Mouse (Mus musculus) MEL (cell line): ENCODE results near the gene Brpf1. TPM values are rescaled to one million over a fixed set of nuclear protein-coding genes. Genes with fewer than 3 reads are reported as not detected.
"Not testable (repeated sequence)": the region's sequence is repeated elsewhere in the genome, so short reads cannot be mapped to it uniquely, and the experiment has no call there.

ENCODE experiments used
- DNase-seq: peaks from one replicate; pipeline ENCODE4 v3.0.0; 2011; ENCODE audit warnings: low read depth, low spot score
- H3K27ac ChIP-seq: 2 replicates; pipeline ENCODE4 v1.5.1; 2012; ENCODE audit warnings: low read depth, mild to moderate bottlenecking, control low read depth, low read length, moderate library complexity; ENCODE audit not compliant: control insufficient read depth
- H3K27me3 ChIP-seq, 2 experiments: fragments of 150-350 bp in 1 of 2; sonication (generic) in 1 of 2; 2 replicates each; pipeline ENCODE4 v1.6.1; 2012; ENCODE audit warnings: low read length in 2 of 2, mild to moderate bottlenecking in 2 of 2, improper control_type of control experiment in 1 of 2, moderate library complexity in 1 of 2; ENCODE audit not compliant: insufficient read depth in 2 of 2, control insufficient read depth in 1 of 2
- H3K36me3 ChIP-seq, 2 experiments: 2 replicates each; pipeline ENCODE4 v1.6.1; 2012 to 2014; ENCODE audit warnings: low read length in 2 of 2, improper control_type of control experiment in 1 of 2, inconsistent platforms in 1 of 2, mild to moderate bottlenecking in 1 of 2; ENCODE audit not compliant: insufficient read depth in 2 of 2, control insufficient read depth in 1 of 2
- H3K4me1 ChIP-seq, 2 experiments: fragments of 150-350 bp in 1 of 2; sonication (generic) in 1 of 2; 2 replicates each; pipeline ENCODE4 v1.6.1; 2012; ENCODE audit warnings: low read length in 2 of 2, improper control_type of control experiment in 1 of 2, mild to moderate bottlenecking in 1 of 2; ENCODE audit not compliant: insufficient read depth in 2 of 2, control insufficient read depth in 1 of 2
- H3K4me3 ChIP-seq, 2 experiments: fragments of 150-350 bp in 1 of 2; sonication (generic) in 1 of 2; 2 replicates each; pipeline ENCODE4 v1.5.1; 2012; ENCODE audit warnings: low read depth in 2 of 2, low read length in 2 of 2, mild to moderate bottlenecking in 2 of 2, moderate library complexity in 2 of 2, control low read depth in 1 of 2, improper control_type of control experiment in 1 of 2; ENCODE audit not compliant: control insufficient read depth in 1 of 2, insufficient read depth in 1 of 2
- H3K79me2 ChIP-seq: 2 replicates; pipeline ENCODE4 v1.6.1; 2012; ENCODE audit warnings: mild to moderate bottlenecking, low read length, moderate library complexity; ENCODE audit not compliant: control insufficient read depth, poor library complexity, insufficient read depth
- H3K9ac ChIP-seq: 2 replicates; pipeline ENCODE4 v1.6.1; 2012; ENCODE audit warnings: low read depth, mild to moderate bottlenecking, control low read depth, low read length, moderate library complexity; ENCODE audit not compliant: control insufficient read depth, poor library complexity, severe bottlenecking
- H3K9me3 ChIP-seq: fragments of 150-350 bp; sonication (generic); replicated peaks from 2 replicates; pipeline ENCODE4 v1.6.1; 2012; ENCODE audit warnings: mild to moderate bottlenecking, low read length, improper control_type of control experiment, moderate library complexity; ENCODE audit not compliant: insufficient read depth
- CTCF ChIP-seq, 3 experiments: IDR thresholded peaks in 2 of 3; conservative IDR thresholded peaks in 1 of 3; 2 replicates each; pipeline ENCODE4 v1.5.1; 2011 to 2012; ENCODE audit warnings: low read length in 3 of 3, low read depth in 2 of 3, mild to moderate bottlenecking in 2 of 3, improper control_type of control experiment in 1 of 3, inconsistent platforms in 1 of 3, mixed read lengths in 1 of 3, moderate library complexity in 1 of 3; ENCODE audit not compliant: control insufficient read depth in 1 of 3, insufficient read depth in 1 of 3, poor library complexity in 1 of 3, severe bottlenecking in 1 of 3
- E2F4 ChIP-seq: IDR thresholded peaks from 2 replicates; pipeline ENCODE4 v1.6.1; 2011; ENCODE audit warnings: low read depth, low read length, improper control_type of control experiment, borderline replicate concordance
- ELF1 ChIP-seq: IDR thresholded peaks from 2 replicates; pipeline ENCODE4 v1.6.1; 2014; ENCODE audit warnings: low read depth, mild to moderate bottlenecking, inconsistent platforms, low read length, improper control_type of control experiment, moderate library complexity
- ETS1 ChIP-seq: IDR thresholded peaks from 2 replicates; pipeline ENCODE4 v1.6.1; 2012; ENCODE audit warnings: low read depth, mild to moderate bottlenecking, inconsistent platforms, low read length, improper control_type of control experiment, moderate library complexity
- GATA1 ChIP-seq: IDR thresholded peaks from 2 replicates; pipeline ENCODE4 v1.6.1; 2011; ENCODE audit warnings: low read depth, low read length, improper control_type of control experiment
- HCFC1 ChIP-seq: IDR thresholded peaks from 2 replicates; pipeline ENCODE4 v1.6.1; 2012; ENCODE audit warnings: low read depth, mild to moderate bottlenecking, inconsistent platforms, low read length, improper control_type of control experiment, moderate library complexity
- KAT2A ChIP-seq: conservative IDR thresholded peaks from 2 replicates; pipeline ENCODE4 v1.6.1; 2012; ENCODE audit warnings: low read depth, low read length, improper control_type of control experiment, inconsistent platforms
- MAFK ChIP-seq: IDR thresholded peaks from 2 replicates; pipeline ENCODE4 v1.6.1; 2011; ENCODE audit warnings: low read depth, mild to moderate bottlenecking, low read length, improper control_type of control experiment, borderline replicate concordance
- MAZ ChIP-seq: IDR thresholded peaks from 2 replicates; pipeline ENCODE4 v1.6.1; 2012; ENCODE audit warnings: low read depth, mild to moderate bottlenecking, inconsistent platforms, low read length, improper control_type of control experiment
- MYC ChIP-seq: IDR thresholded peaks from 2 replicates; pipeline ENCODE4 v1.6.1; 2011; ENCODE audit warnings: low read depth, mild to moderate bottlenecking, low read length, improper control_type of control experiment, moderate library complexity
- NELFE ChIP-seq: IDR thresholded peaks from 2 replicates; pipeline ENCODE4 v1.6.1; 2011; ENCODE audit warnings: low read depth, low read length, improper control_type of control experiment
- NRF1 ChIP-seq: IDR thresholded peaks from 2 replicates; pipeline ENCODE4 v1.6.1; 2014; ENCODE audit warnings: low read depth, mild to moderate bottlenecking, inconsistent platforms, low read length, improper control_type of control experiment, moderate library complexity; ENCODE audit not compliant: poor library complexity, insufficient read depth, severe bottlenecking
- POLR2AphosphoS2 ChIP-seq: IDR thresholded peaks from 2 replicates; pipeline ENCODE4 v1.6.1; 2011; ENCODE audit warnings: low read length, improper control_type of control experiment
- POLR2AphosphoS5 ChIP-seq: IDR thresholded peaks from 2 replicates; pipeline ENCODE4 v1.6.1; 2012; ENCODE audit warnings: low read depth, borderline replicate concordance, mild to moderate bottlenecking, inconsistent platforms, low read length, moderate library complexity, mixed read lengths
- RAD21 ChIP-seq: IDR thresholded peaks from 2 replicates; pipeline ENCODE4 v1.6.1; 2011; ENCODE audit warnings: mild to moderate bottlenecking, low read depth, low read length, improper control_type of control experiment
- RCOR1 ChIP-seq: IDR thresholded peaks from 2 replicates; pipeline ENCODE4 v1.6.1; 2012; ENCODE audit warnings: low read depth, mild to moderate bottlenecking, inconsistent platforms, low read length, improper control_type of control experiment
- SIN3A ChIP-seq: IDR thresholded peaks from 2 replicates; pipeline ENCODE4 v1.6.1; 2012; ENCODE audit warnings: low read length, improper control_type of control experiment, inconsistent platforms
- SMC3 ChIP-seq: IDR thresholded peaks from 2 replicates; pipeline ENCODE4 v1.6.1; 2011; ENCODE audit warnings: low read depth, low read length, improper control_type of control experiment
- TBP ChIP-seq: IDR thresholded peaks from 2 replicates; pipeline ENCODE4 v1.8.0; 2011; ENCODE audit warnings: low read depth, low read length, improper control_type of control experiment
- UBTF ChIP-seq: IDR thresholded peaks from 2 replicates; pipeline ENCODE4 v1.6.1; 2012; ENCODE audit warnings: low read depth, mild to moderate bottlenecking, inconsistent platforms, low read length, improper control_type of control experiment, moderate library complexity, borderline replicate concordance; ENCODE audit not compliant: insufficient read depth
- ZKSCAN1 ChIP-seq: IDR thresholded peaks from 2 replicates; pipeline ENCODE4 v1.6.1; 2012; ENCODE audit warnings: low read depth, mild to moderate bottlenecking, inconsistent platforms, low read length, improper control_type of control experiment, moderate library complexity
- polyA plus RNA-seq, 2 experiments: library from polyadenylated mRNA; stranded (reverse) in 1 of 2; unstranded in 1 of 2; fragments of >175 nt in 1 of 2; fragments of >200 nt in 1 of 2; gene quantifications; 2 replicates each; pipeline versions ENCODE4 v1.2.1 to v1.2.4; 2012; ENCODE audit warnings: low replicate concordance in 2 of 2, low read depth in 1 of 2; ENCODE audit not compliant: insufficient read length in 2 of 2, insufficient read depth in 1 of 2, missing spikeins in 1 of 2
- total RNA-seq: library from RNA; depleted of rRNA; stranded (reverse); fragments of 300-350 nt; gene quantifications from 2 replicates; pipeline ENCODE4 v1.2.3, GENCODE M21; 2012

Gene Brpf1
- total and polyA plus RNA-seq, 3 experiments = 32.6 to 46.8 (median 44.9) TPM

DNA sequence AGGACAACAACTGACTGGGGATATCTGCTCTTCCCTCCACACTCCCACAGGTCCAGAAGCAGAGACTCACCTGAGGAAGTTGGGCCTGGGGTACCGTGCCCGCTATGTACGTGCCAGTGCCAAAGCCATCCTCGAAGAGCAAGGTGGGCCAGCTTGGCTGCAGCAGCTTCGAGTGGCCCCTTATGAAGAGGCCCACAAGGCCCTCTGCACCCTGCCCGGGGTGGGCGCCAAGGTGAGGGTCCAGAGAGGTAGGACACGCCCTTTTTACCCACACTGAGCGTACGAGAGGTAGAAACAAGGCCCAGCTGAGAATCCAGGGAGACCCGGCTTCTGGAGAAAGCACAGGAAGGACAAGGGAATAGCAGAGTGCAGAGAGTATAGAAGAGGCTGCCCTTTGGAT, 24.8 kb downstream of the Brpf1 start:
- H3K79me2 ChIP-seq = no peaks in the 10 kb centered on the region
- peaks cover 9 to 19% of the 10 kb centered on the region in 2 experiments for H3K4me1 ChIP-seq
- H3K27me3 ChIP-seq = no peaks in the 10 kb centered on the region
- no peak overlapping the region for H3K9ac ChIP-seq
- no peak for TF ChIP-seq TBP
- no peak for TF ChIP-seq POLR2AphosphoS2
- TF ChIP-seq CTCF (IDR thresholded peaks at IDR 0.05 in 2 of 3, conservative IDR thresholded peaks at IDR 0.05 in 1 of 3; ENCODE audit: control insufficient read depth in 1 of 3, insufficient read depth in 1 of 3, low read depth in 2 of 3, low read length in 3 of 3, poor library complexity in 1 of 3, severe bottlenecking in 1 of 3) = no peak
- no peak for TF ChIP-seq NELFE
- TF ChIP-seq ELF1 = no peak
- no peak for TF ChIP-seq GATA1
- no peak for TF ChIP-seq UBTF
- TF ChIP-seq SIN3A = no peak
- DNase-seq = no peak
- H3K27ac ChIP-seq = no peak overlapping the region
- H3K36me3 ChIP-seq = peaks cover 0 to 24% of the 10 kb centered on the region in 2 experiments; a peak in 2 of 4 replicates
- H3K4me3 ChIP-seq = no peak overlapping the region
- H3K9me3 ChIP-seq = no peaks in the 10 kb centered on the region

DNA sequence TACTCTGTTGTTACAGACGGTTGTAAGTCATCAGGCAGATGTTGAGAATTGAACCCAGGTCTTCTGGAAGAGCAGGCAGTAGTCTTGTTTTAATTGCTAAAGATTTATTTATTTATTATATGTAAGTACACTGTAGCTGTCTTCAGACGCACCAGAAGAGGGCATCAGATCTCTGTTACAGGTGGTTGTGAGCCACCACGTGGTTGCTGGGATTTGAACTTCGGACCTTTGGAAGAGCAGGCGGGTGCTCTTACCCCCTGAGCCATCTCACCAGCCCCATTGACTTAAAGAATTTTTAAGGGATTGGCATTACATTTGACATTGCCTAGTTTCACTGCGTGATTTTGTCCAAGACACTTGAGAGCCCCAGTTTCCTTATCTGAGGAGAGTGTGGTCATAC, 25.8 kb downstream of the Brpf1 start:
- H3K4me1 ChIP-seq = peaks cover 9 to 19% of the 10 kb centered on the region in 2 experiments
- not testable (repeated sequence) for H3K27ac ChIP-seq

GRCm38 (mm10) chr6:113333137-113333950, 26.4 kb downstream of the Brpf1 start:
- H3K4me1 ChIP-seq = peaks cover 9 to 16% of the 10 kb centered on the region in 2 experiments
- peaks cover 0 to 24% of the 10 kb centered on the region in 2 experiments; a peak in 2 of 4 replicates for H3K36me3 ChIP-seq
- no peaks in the 10 kb centered on the region for H3K9me3 ChIP-seq
- no peak overlapping the region for H3K27ac ChIP-seq
- H3K9ac ChIP-seq = no peak overlapping the region
- no peaks in the 10 kb centered on the region for H3K27me3 ChIP-seq
- no peak overlapping the region for H3K4me3 ChIP-seq
- no peaks in the 10 kb centered on the region for H3K79me2 ChIP-seq
- TF ChIP-seq MYC (no peak), MAZ (no peak), RAD21 (no peak), E2F4 (no peak), RCOR1 (no peak), NRF1 (no peak), HCFC1 (no peak), KAT2A (no peak), ETS1 (no peak), SMC3 (no peak), ZKSCAN1 (no peak), ELF1 (no peak), POLR2AphosphoS5 (no peak), MAFK (no peak)
- DNase-seq = no peak

More for the DNA sequence above, 25.8 kb downstream of the Brpf1 start:
- DNase-seq, H3K4me3 ChIP-seq, H3K79me2 ChIP-seq, H3K9me3 ChIP-seq, H3K9ac ChIP-seq, H3K27me3 ChIP-seq: not testable (repeated sequence)
- TF ChIP-seq TBP = peak; percentile 45; the same call in 1 of the 2 replicates
- H3K36me3 ChIP-seq = peaks cover 0 to 24% of the 10 kb centered on the region in 2 experiments; a peak in 2 of 4 replicates
